Mouse (Mus musculus) forebrain, postnatal 0 days (tissue): ENCODE measurements around the gene Naaladl2. TPM values are rescaled to one million over a fixed set of nuclear protein-coding genes. Genes with fewer than 3 reads are reported as not detected.

ENCODE experiments used
- ATAC-seq: fragments of 200-750 bp; cut with Nextera tagmentation; 2 replicates; pipeline ENCODE4 v1.8.0; 2017; ENCODE audit warnings: mild to moderate bottlenecking, moderate library complexity
- DNase-seq: peaks from one replicate; pipeline ENCODE4 v3.0.0-alpha.2; 2015
- H3K27ac ChIP-seq: fragments of 300-500 bp; sonication (generic); 2 replicates; pipeline ENCODE4 v1.5.1; 2014; ENCODE audit warnings: low read depth, mild to moderate bottlenecking, antibody characterized with exemption, low read length, moderate library complexity, mixed read lengths
- H3K27me3 ChIP-seq: fragments of 300-500 bp; sonication (generic); 2 replicates; pipeline ENCODE4 v1.6.1; 2014; ENCODE audit warnings: mild to moderate bottlenecking, low read length, mixed read lengths; ENCODE audit not compliant: insufficient read depth
- H3K36me3 ChIP-seq: fragments of 300-500 bp; sonication (generic); 2 replicates; pipeline ENCODE4 v1.6.1; 2014; ENCODE audit warnings: mild to moderate bottlenecking, moderate library complexity; ENCODE audit not compliant: insufficient read depth
- H3K4me1 ChIP-seq: fragments of 300-500 bp; sonication (generic); 2 replicates; pipeline ENCODE4 v1.6.1; 2014; ENCODE audit warnings: antibody characterized with exemption; ENCODE audit not compliant: insufficient read depth
- H3K4me2 ChIP-seq: fragments of 300-500 bp; sonication (generic); 2 replicates; pipeline ENCODE4 v1.6.1; 2014; ENCODE audit warnings: low read depth, mild to moderate bottlenecking, moderate library complexity
- H3K4me3 ChIP-seq: fragments of 300-500 bp; sonication (generic); 2 replicates; pipeline ENCODE4 v1.5.1; 2014; ENCODE audit warnings: low read depth, low read length, mixed read lengths
- H3K9ac ChIP-seq: fragments of 300-500 bp; sonication (generic); 2 replicates; pipeline ENCODE4 v1.6.1; 2014; ENCODE audit warnings: mild to moderate bottlenecking
- H3K9me3 ChIP-seq: fragments of 300-500 bp; sonication (generic); 2 replicates; pipeline ENCODE4 v1.6.1; 2016; ENCODE audit warnings: low read length
- CTCF ChIP-seq: sonication (generic); IDR thresholded peaks from 2 replicates; pipeline ENCODE4 v1.5.1; 2016; ENCODE audit warnings: antibody characterized with exemption, control low read depth, low read depth
- WGBS: fragments of 180-500 bp; shearing (Covaris S2); extraction: QIAGEN DNeasy Blood & Tissue Kit; methylation state at CpG from one replicate; pipeline ENCODE4 v1.1.7; 2014; 5-methylcytosine and 5-hydroxymethylcytosine counted together
- polyA plus RNA-seq: library from polyadenylated mRNA; unstranded; fragments of >200 nt; fragmentation: Nextera tagmentation; extraction: Ambion mirVana; gene quantifications from 2 replicates; pipeline ENCODE4 v1.2.1, GENCODE M21; 2015
- total RNA-seq: library from RNA; depleted of rRNA; stranded (reverse); fragments of >200 nt; gene quantifications from 2 replicates; pipeline ENCODE4 v1.2.3, GENCODE M21; 2014

Gene Naaladl2
- total and polyA plus RNA-seq, 2 experiments from 2014 or later: 0.65 to 1.4 TPM

DNA sequence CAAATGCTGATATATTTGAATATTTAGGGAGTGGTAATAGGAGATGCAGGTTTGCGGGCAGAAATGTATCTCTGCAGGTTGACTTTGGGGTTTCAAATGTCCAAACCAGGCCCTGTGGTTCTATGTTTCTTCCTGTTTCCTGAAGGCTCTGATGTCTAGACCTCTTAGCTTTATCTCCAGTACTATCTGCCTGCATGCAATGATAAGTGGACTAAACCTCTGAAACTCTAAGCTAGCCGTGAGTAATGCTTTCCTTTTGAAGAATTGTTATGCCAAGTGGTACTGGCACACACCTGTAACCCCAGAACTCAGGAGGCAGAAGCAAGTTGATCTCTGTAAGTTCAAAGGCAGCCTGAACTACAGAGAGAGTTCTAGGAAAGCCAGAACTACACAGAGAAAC lies 291.1 kb downstream of the Naaladl2 start:
- ATAC-seq (no peak), DNase-seq (no peak)
- H3K4me1 ChIP-seq: no peaks in the 10 kb centered on the region
- no peak overlapping the region for H3K4me3 ChIP-seq
- H3K27me3 ChIP-seq: no peaks in the 10 kb centered on the region
- H3K27ac ChIP-seq: no peak overlapping the region
- no peak overlapping the region for H3K4me2 ChIP-seq
- no peaks in the 10 kb centered on the region for H3K36me3 ChIP-seq
- no peak overlapping the region for H3K9ac ChIP-seq
- WGBS: 80% methylated on average over 2 of the region's 2 CpGs
- H3K9me3 ChIP-seq: no peaks in the 10 kb centered on the region
- TF ChIP-seq CTCF: no peak

GRCm38 (mm10) chr3:24796739-24797138 lies 347.3 kb downstream of the Naaladl2 start:
- DNase-seq: no peak

GRCm38 (mm10) chr3:24787451-24788148 lies 356.5 kb downstream of the Naaladl2 start:
- WGBS: 77% methylated on average over 1 of the region's 1 CpGs
- no peak overlapping the region for H3K4me3 ChIP-seq
- H3K36me3 ChIP-seq: no peaks in the 10 kb centered on the region
- H3K4me2 ChIP-seq: no peak overlapping the region
- H3K9ac ChIP-seq: no peak overlapping the region
- no peaks in the 10 kb centered on the region for H3K27me3 ChIP-seq
- H3K4me1 ChIP-seq: no peaks in the 10 kb centered on the region
- TF ChIP-seq CTCF: no peak
- no peak for DNase-seq
- ATAC-seq: no peak
- H3K9me3 ChIP-seq: no peaks in the 10 kb centered on the region
- H3K27ac ChIP-seq: no peak overlapping the region

More at GRCm38 (mm10) chr3:24796739-24797138, 347.3 kb downstream of the Naaladl2 start:
- Histone ChIP-seq H3K4me3 (no peak overlapping the region), H3K36me3 (no peaks in the 10 kb centered on the region), H3K9me3 (no peaks in the 10 kb centered on the region), H3K27me3 (no peaks in the 10 kb centered on the region), H3K27ac (no peak overlapping the region), H3K4me1 (no peaks in the 10 kb centered on the region), H3K9ac (no peak overlapping the region), H3K4me2 (no peak overlapping the region)
- no peak for ATAC-seq
- WGBS: 87% methylated on average over 2 of the region's 2 CpGs
- TF ChIP-seq CTCF: no peak

GRCm38 (mm10) chr3:24784108-24784507 lies 360.0 kb downstream of the Naaladl2 start:
- Histone ChIP-seq H3K4me1 (no peaks in the 10 kb centered on the region), H3K27me3 (no peaks in the 10 kb centered on the region), H3K4me3 (no peak overlapping the region), H3K9me3 (no peaks in the 10 kb centered on the region), H3K4me2 (no peak overlapping the region), H3K9ac (no peak overlapping the region), H3K36me3 (no peaks in the 10 kb centered on the region), H3K27ac (no peak overlapping the region)
- no peak for DNase-seq
- no peak for ATAC-seq
- TF ChIP-seq CTCF: no peak
- 88% methylated on average over 3 of the region's 3 CpGs for WGBS

- no peaks in the 10 kb centered on the region for H3K4me1 ChIP-seq
- no peak overlapping the region for H3K4me3 ChIP-seq
- H3K27me3 ChIP-seq: no peaks in the 10 kb centered on the region
- ATAC-seq: no peak
- no peak overlapping the region for H3K27ac ChIP-seq
- H3K36me3 ChIP-seq: no peaks in the 10 kb centered on the region
- H3K4me2 ChIP-seq: no peak overlapping the region
- H3K9ac ChIP-seq: no peak overlapping the region
- 81% methylated on average over 7 of the region's 7 CpGs for WGBS
- no peaks in the 10 kb centered on the region for H3K9me3 ChIP-seq
- no peak for DNase-seq
- TF ChIP-seq CTCF: no peak
These were observed 360.6 kb downstream of the Naaladl2 start for GRCm38 (mm10) chr3:24783462-24783829.

DNA sequence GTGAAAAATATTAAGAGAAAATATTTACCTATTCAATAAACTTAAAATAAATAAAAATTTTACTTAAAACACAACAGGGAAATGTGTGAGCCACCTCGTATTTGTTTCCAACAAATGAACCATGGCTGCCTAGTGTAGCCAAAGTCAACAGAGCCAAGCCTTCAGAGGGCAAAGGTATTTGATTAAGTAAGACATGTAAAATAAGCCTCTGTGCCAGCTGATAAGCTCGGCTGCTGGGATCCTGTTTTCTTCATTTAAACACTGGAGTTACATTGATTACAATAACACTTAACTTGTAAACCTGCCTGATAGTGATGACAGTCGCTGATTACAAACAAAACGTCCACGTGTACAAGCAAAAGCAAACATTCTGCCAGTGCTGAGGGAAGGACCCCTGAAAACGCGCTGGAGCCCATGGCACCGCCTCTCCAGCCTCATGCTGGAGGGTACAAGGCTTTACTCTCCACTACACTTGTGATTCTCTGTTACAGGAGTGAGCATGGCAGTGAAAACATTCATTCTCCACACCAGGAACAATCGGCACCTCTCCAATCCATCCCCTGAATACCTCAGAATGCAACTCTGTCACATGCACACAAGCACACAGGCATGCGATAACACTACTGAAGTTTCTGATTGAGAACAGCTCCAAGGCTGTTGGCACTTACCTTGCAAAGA lies 361.1 kb downstream of the Naaladl2 start:
- DNase-seq (no peak), ATAC-seq (no peak)
- Histone ChIP-seq H3K36me3 (no peaks in the 10 kb centered on the region), H3K9me3 (no peaks in the 10 kb centered on the region), H3K27me3 (no peaks in the 10 kb centered on the region), H3K4me3 (no peak overlapping the region), H3K4me1 (no peaks in the 10 kb centered on the region), H3K9ac (no peak overlapping the region), H3K4me2 (no peak overlapping the region), H3K27ac (no peak overlapping the region)
- WGBS: 71% methylated on average over 10 of the region's 10 CpGs
- no peak for TF ChIP-seq CTCF

DNA sequence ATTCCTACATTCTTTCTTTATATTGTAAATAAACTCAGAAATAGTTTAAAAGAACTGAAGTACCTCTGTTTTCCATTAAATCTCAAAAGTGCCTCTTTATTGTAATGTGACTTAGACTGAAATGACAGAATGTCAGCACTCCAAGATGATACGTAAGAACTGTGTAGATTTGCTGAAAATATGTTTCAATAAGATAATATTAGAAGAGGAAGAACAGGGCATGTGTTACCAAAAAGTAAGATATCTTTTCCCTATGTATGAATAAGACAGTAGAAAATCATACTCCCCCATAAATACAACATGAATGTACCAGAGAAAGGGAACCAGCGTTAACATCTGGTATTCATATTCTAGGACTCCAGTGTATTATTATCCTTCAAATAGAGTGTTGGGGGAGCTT lies 362.4 kb downstream of the Naaladl2 start:
- Histone ChIP-seq H3K36me3 (no peaks in the 10 kb centered on the region), H3K4me1 (no peaks in the 10 kb centered on the region), H3K27ac (no peak overlapping the region), H3K9me3 (no peaks in the 10 kb centered on the region), H3K4me3 (no peak overlapping the region), H3K4me2 (no peak overlapping the region), H3K27me3 (no peaks in the 10 kb centered on the region), H3K9ac (no peak overlapping the region)
- 86% methylated on average over 2 of the region's 2 CpGs for WGBS
- TF ChIP-seq CTCF: no peak
- DNase-seq (no peak), ATAC-seq (no peak)
